Mouse (Mus musculus): ENCODE results near the gene Vmn2r48. TPM values are rescaled to one million over a fixed set of nuclear protein-coding genes. Genes with fewer than 3 reads are reported as not detected.

Gene Vmn2r48
- polyA plus RNA-seq (2014; fragmentation: Illumina TruSeq; extraction: RNeasy Lipid Tissue Mini Kit (QIAGEN cat#74804); ENCODE audit: low read depth, low replicate concordance) = not detected

DNA sequence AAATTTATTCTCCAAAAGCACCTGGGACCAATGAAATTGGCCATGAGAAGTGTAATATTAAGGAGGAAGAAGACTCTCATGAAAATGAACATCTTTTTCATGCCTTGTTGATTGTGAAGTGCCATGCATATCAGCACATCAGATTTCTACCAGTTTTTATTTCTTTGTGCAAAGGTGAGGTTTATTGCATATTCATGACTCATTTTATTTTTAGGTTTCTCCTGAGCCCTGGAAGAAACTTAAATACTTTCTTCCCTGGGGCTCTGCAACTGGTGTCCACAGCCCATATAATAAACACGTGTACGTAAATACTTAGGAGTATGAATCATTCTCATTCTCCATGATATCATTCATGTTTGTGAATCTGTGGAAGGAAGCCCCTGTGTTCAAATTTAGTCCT is at the start of gene Vmn2r48:
Vmn2r48 (minus strand) TSS at position 101 of the 400 bp plus-strand sequence.

DNA sequence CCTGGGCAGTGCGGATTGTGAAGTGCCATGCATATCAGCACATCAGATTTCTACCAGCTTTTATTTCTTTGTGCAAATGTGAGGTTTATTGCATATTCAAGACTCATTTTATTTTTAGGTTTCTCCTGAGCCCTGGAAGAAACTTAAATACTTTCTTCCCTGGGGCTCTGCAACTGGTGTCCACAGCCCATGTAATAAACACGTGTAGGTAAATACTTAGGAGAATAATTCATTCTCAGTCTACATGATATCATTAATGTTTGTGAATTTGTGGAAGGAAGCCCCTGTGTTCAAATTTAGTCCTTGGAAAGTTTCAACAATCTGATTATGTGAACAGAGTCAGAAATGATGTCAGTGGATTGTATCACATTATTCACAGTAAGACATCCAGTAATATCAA is 38.8 kb upstream of the Vmn2r48 start, which contains the start of gene Vmn2r49:
Vmn2r49 (minus strand) TSS at position 101 of the 400 bp plus-strand sequence.

Other genes starting within 250 kb of the Vmn2r48 start
- gene Vmn2r46, start 183.0 kb downstream of the Vmn2r48 start, polyA plus RNA-seq (2014; fragmentation: Illumina TruSeq; extraction: RNeasy Lipid Tissue Mini Kit (QIAGEN cat#74804); ENCODE audit: low read depth, low replicate concordance) = not detected
- gene Vmn2r47, start 112.3 kb downstream of the Vmn2r48 start, polyA plus RNA-seq (2014; fragmentation: Illumina TruSeq; extraction: RNeasy Lipid Tissue Mini Kit (QIAGEN cat#74804); ENCODE audit: low read depth, low replicate concordance) = not detected
- not detected for gene Vmn2r49, start 38.7 kb upstream of the Vmn2r48 start, polyA plus RNA-seq (2014; fragmentation: Illumina TruSeq; extraction: RNeasy Lipid Tissue Mini Kit (QIAGEN cat#74804); ENCODE audit: low read depth, low replicate concordance)
- gene Vmn2r50, start 99.7 kb upstream of the Vmn2r48 start, polyA plus RNA-seq (2014; fragmentation: Illumina TruSeq; extraction: RNeasy Lipid Tissue Mini Kit (QIAGEN cat#74804); ENCODE audit: low read depth, low replicate concordance) = not detected
- gene Vmn2r51, start 152.2 kb upstream of the Vmn2r48 start, polyA plus RNA-seq (2014; fragmentation: Illumina TruSeq; extraction: RNeasy Lipid Tissue Mini Kit (QIAGEN cat#74804); ENCODE audit: low read depth, low replicate concordance) = not detected
- not detected for gene Vmn2r52, start 223.0 kb upstream of the Vmn2r48 start, polyA plus RNA-seq (2014; fragmentation: Illumina TruSeq; extraction: RNeasy Lipid Tissue Mini Kit (QIAGEN cat#74804); ENCODE audit: low read depth, low replicate concordance)